18 mouse cellular contexts compared by ENCODE assay signal in the genomic region with DNA sequence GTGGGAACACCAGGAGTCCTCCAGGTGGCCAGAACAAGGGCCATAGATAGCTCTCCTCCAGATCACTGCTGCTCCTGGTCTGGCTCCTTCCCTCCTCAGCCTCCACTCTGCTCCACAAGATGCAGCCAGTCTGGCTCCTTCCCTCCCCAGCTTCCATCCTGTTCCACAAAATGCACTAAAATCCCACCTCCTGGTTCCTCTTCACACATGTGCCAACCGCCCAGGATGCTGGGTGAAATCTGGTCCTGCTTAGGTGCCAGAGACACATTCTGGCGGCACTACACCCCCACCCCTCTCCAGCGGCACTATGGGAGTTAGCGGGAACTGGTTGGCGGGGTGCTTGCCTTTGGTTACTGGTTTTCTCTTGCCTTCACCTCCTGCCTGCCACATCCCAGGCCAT.
DNase-seq lines count a peak whose midpoint lies in the region; ATAC-seq and TF ChIP-seq lines count a peak whose summit lies in the region.
"Had no signal": no experiment of that assay in that cellular context is flagged by ENCODE, and none has a peak within 500 bp of the region (broad histone marks: within the 10 kb centered on the region; RNA-seq: fewer than 3 reads in every experiment).

No protein-coding gene starts in this region.

- no peak overlapping the region for H3K9ac ChIP-seq in forebrain, postnatal 0 days
- H3K9ac ChIP-seq: hindbrain, embryonic 12.5 days; limb, embryonic 13.5 days; liver, postnatal 0 days; neural tube, embryonic 12.5 days had no signal

- H3K4me1 ChIP-seq in forebrain, postnatal 0 days (ENCODE audit: insufficient read depth): no peaks in the 10 kb centered on the region
- H3K4me1 ChIP-seq in embryonic facial prominence, embryonic 10.5 days: peaks cover 20% of the 10 kb centered on the region; the same call in 1 of the 2 replicates

- no peak overlapping the region for H3K27ac ChIP-seq in forebrain, postnatal 0 days (ENCODE audit: low read depth, low read length)
- H3K27ac ChIP-seq in embryonic facial prominence, embryonic 10.5 days (replicated peaks): no peak overlapping the region
- H3K27ac ChIP-seq: hindbrain, embryonic 12.5 days; limb, embryonic 13.5 days; macrophage; neural tube, embryonic 12.5 days had no signal

- DNase-seq in left cerebral cortex, adult 18-20 months (ENCODE audit: low spot score in 2 of 2): peak; percentile 38 to 41
- no peak for DNase-seq in left cerebral cortex, adult 11 months (ENCODE audit: low spot score)
- peak; percentile 52 for DNase-seq in forebrain, postnatal 0 days
- peak; percentile 53 to 68 for DNase-seq in layer of hippocampus, postnatal 14 days (ENCODE audit: low spot score in 2 of 2)
- peak; percentile 14 to 32 for DNase-seq in right cerebral cortex, postnatal 36 days (ENCODE audit: low spot score in 2 of 2)
- DNase-seq in spleen, adult 18-20 months: no peak
- no peak for DNase-seq in embryonic facial prominence, embryonic 10.5 days (ENCODE audit: low spot score)
- DNase-seq: cerebellum, adult 9-11 months; kidney, postnatal 36 days; liver, postnatal 0 days; midbrain, embryonic 14.5 days; thymus, adult 18-20 months had no signal

- 72% methylated on average over 5 of the region's 5 CpGs for WGBS in forebrain, postnatal 0 days
- 85% methylated on average over 5 of the region's 5 CpGs for WGBS in embryonic facial prominence, embryonic 10.5 days

- H3K9me3 ChIP-seq in forebrain, postnatal 0 days (ENCODE audit: low read length): no peaks in the 10 kb centered on the region
- H3K9me3 ChIP-seq in embryonic facial prominence, embryonic 10.5 days: no peaks in the 10 kb centered on the region
- H3K9me3 ChIP-seq: hindbrain, embryonic 12.5 days; limb, embryonic 13.5 days; neural tube, embryonic 12.5 days had no signal

- no peak for TF ChIP-seq CTCF in forebrain, postnatal 0 days (IDR thresholded peaks at IDR 0.05; ENCODE audit: low read depth)

- peak; percentile 74 for ATAC-seq in forebrain, postnatal 0 days
- ATAC-seq: intestine, postnatal 0 days; liver, postnatal 0 days; Patski had no signal

- no peaks in the 10 kb centered on the region for H3K36me3 ChIP-seq in forebrain, postnatal 0 days (ENCODE audit: insufficient read depth)
- no peaks in the 10 kb centered on the region for H3K36me3 ChIP-seq in embryonic facial prominence, embryonic 10.5 days (replicated peaks)
- H3K36me3 ChIP-seq: hindbrain, embryonic 12.5 days; limb, embryonic 13.5 days; neural tube, embryonic 12.5 days had no signal

- no peak overlapping the region for H3K4me2 ChIP-seq in forebrain, postnatal 0 days (ENCODE audit: low read depth)
- H3K4me2 ChIP-seq: hindbrain, embryonic 12.5 days; limb, embryonic 13.5 days; neural tube, embryonic 12.5 days had no signal

- no peaks in the 10 kb centered on the region for H3K27me3 ChIP-seq in forebrain, postnatal 0 days (ENCODE audit: insufficient read depth, low read length)
- peaks cover 28% of the 10 kb centered on the region; the same call in 1 of the 2 replicates for H3K27me3 ChIP-seq in embryonic facial prominence, embryonic 10.5 days (replicated peaks; ENCODE audit: low read depth, poor library complexity, severe bottlenecking)
- H3K27me3 ChIP-seq: neural tube, embryonic 12.5 days had no signal

- H3K4me3 ChIP-seq in forebrain, postnatal 0 days (ENCODE audit: low read depth, low read length): no peak overlapping the region
- no peak overlapping the region for H3K4me3 ChIP-seq in embryonic facial prominence, embryonic 10.5 days
- H3K4me3 ChIP-seq: hindbrain, embryonic 12.5 days; limb, embryonic 13.5 days; neural tube, embryonic 12.5 days had no signal

Comparison
In these comparisons a context has a peak if more than half of its experiments do, and no peak if none do; other contexts are left out.
1. DNase-seq: peak in left cerebral cortex, adult 18-20 months (2 of 2), forebrain, postnatal 0 days (single experiment), layer of hippocampus, postnatal 14 days (2 of 2) and right cerebral cortex, postnatal 36 days (2 of 2); none in left cerebral cortex, adult 11 months (single experiment), spleen, adult 18-20 months (0 of 2) and embryonic facial prominence, embryonic 10.5 days (single experiment).